Comparison of ENCODE assay signal across 23 mouse cellular contexts in the genomic region with DNA sequence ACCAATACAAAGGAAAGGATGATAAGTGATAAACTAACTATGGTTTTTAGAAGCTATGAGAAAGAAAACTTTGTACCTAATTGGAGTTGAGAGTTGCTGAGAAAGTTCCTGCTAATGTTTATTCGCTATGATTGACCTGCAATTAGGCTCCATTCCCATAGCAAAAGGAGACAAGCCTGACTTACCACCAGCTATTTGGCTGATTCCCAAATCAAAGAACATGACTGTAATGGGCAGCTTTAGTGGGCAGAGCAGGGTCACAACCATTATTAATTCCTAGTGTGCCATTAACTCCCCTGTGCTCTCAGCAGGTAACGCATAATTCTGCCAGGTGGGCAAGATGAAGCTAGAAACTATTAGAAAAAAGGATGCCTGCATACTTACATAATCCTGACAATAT.
DNase-seq lines count a peak whose midpoint lies in the region; ATAC-seq and TF ChIP-seq lines count a peak whose summit lies in the region.
"Had no signal": no experiment of that assay in that cellular context is flagged by ENCODE, and none has a peak within 500 bp of the region (broad histone marks: within the 10 kb centered on the region; RNA-seq: fewer than 3 reads in every experiment).

No protein-coding gene starts in this region.

- no peaks in the 10 kb centered on the region for H3K4me1 ChIP-seq in liver, adult 2 months (ENCODE audit: control insufficient read depth, insufficient read depth, low read length)
- no peaks in the 10 kb centered on the region for H3K4me1 ChIP-seq in liver, embryonic 11.5 days (replicated peaks; ENCODE audit: control insufficient read depth, insufficient read depth, low read length)
- no peaks in the 10 kb centered on the region for H3K4me1 ChIP-seq in hindbrain, postnatal 0 days (ENCODE audit: insufficient read depth, low read length)
- H3K4me1 ChIP-seq: embryonic facial prominence, embryonic 15.5 days; forebrain, embryonic 15.5 days; heart, embryonic 13.5 days had no signal

- no peak overlapping the region for H3K4me2 ChIP-seq in liver, embryonic 11.5 days
- no peak overlapping the region for H3K4me2 ChIP-seq in hindbrain, postnatal 0 days (ENCODE audit: low read depth, low read length)
- H3K4me2 ChIP-seq: embryonic facial prominence, embryonic 15.5 days; forebrain, embryonic 15.5 days; heart, embryonic 13.5 days; hindbrain, embryonic 14.5 days had no signal

- 73% methylated on average over 2 of the region's 2 CpGs for WGBS in liver, adult 2 months
- WGBS in liver, embryonic 11.5 days = 84% methylated on average over 2 of the region's 2 CpGs
- 74% methylated on average over 2 of the region's 2 CpGs for WGBS in hindbrain, postnatal 0 days

- peak; percentile 1 for DNase-seq in liver, adult 2 months (ENCODE audit: extremely low read depth, low read depth, low spot score)
- no peak for DNase-seq in liver, embryonic 11.5 days (ENCODE audit: low spot score)
- DNase-seq in kidney, adult 9 months = peak; percentile 89
- DNase-seq in kidney, postnatal 10 days = peak; percentile 21
- DNase-seq in heart, adult 9 months (ENCODE audit: low spot score in 2 of 2) = no peak
- DNase-seq in frontal cortex, adult 2 months (ENCODE audit: extremely low spot score in 1 of 2, low spot score in 1 of 2) = no peak
- no peak for DNase-seq in hindbrain, postnatal 0 days (ENCODE audit: low spot score)
- DNase-seq: adrenal gland, postnatal 25 days; cerebellum, adult 18-20 months; heart, adult 2 months; heart, postnatal 10 days; left cerebral cortex, postnatal 4 days; lung, adult 2 months; lung, postnatal 10 days; midbrain, embryonic 14.5 days; thymus, adult 2 months had no signal

- ATAC-seq in liver, embryonic 11.5 days (replicated peaks; ENCODE audit: low FRiP score) = no peak
- no peak for ATAC-seq in erythroblast, adult 5-6 weeks (replicated peaks; ENCODE audit: low FRiP score, poor library complexity, severe bottlenecking)
- no peak for ATAC-seq in hindbrain, postnatal 0 days
- ATAC-seq: forebrain, embryonic 15.5 days had no signal

- H3K9ac ChIP-seq in liver, adult 2 months (ENCODE audit: low read depth, low read length) = no peak overlapping the region
- no peak overlapping the region for H3K9ac ChIP-seq in liver, embryonic 11.5 days (ENCODE audit: low read depth, low read length)
- no peak overlapping the region for H3K9ac ChIP-seq in hindbrain, postnatal 0 days (replicated peaks; ENCODE audit: low read length)
- H3K9ac ChIP-seq: embryonic facial prominence, embryonic 15.5 days; forebrain, embryonic 15.5 days; heart, embryonic 13.5 days; hindbrain, embryonic 14.5 days; liver, embryonic 14.5 days had no signal

- no peak for TF ChIP-seq CTCF in liver, adult 2 months (IDR thresholded peaks at IDR 0.05; ENCODE audit: low read depth, low read length)
- no peak for TF ChIP-seq CTCF in hindbrain, postnatal 0 days (IDR thresholded peaks at IDR 0.05; ENCODE audit: low read depth)

- H3K9me3 ChIP-seq in liver, embryonic 11.5 days (ENCODE audit: control insufficient read depth, low read length) = no peaks in the 10 kb centered on the region
- H3K9me3 ChIP-seq in hindbrain, postnatal 0 days (ENCODE audit: low read length) = no peaks in the 10 kb centered on the region
- H3K9me3 ChIP-seq: embryonic facial prominence, embryonic 15.5 days; forebrain, embryonic 15.5 days; heart, embryonic 13.5 days had no signal

- H3K36me3 ChIP-seq in liver, adult 2 months (ENCODE audit: control insufficient read depth, insufficient read depth, low read length) = no peaks in the 10 kb centered on the region
- H3K36me3 ChIP-seq in liver, embryonic 11.5 days (ENCODE audit: control insufficient read depth, insufficient read depth, low read length) = no peaks in the 10 kb centered on the region
- no peaks in the 10 kb centered on the region for H3K36me3 ChIP-seq in hindbrain, postnatal 0 days (ENCODE audit: insufficient read depth, low read length)
- H3K36me3 ChIP-seq: embryonic facial prominence, embryonic 15.5 days; forebrain, embryonic 15.5 days; heart, embryonic 13.5 days had no signal

- no peaks in the 10 kb centered on the region for H3K79me2 ChIP-seq in liver, adult 2 months (ENCODE audit: control insufficient read depth, insufficient read depth, low read length)

- H3K27me3 ChIP-seq in liver, adult 2 months (ENCODE audit: control insufficient read depth, insufficient read depth, low read length) = no peaks in the 10 kb centered on the region
- no peaks in the 10 kb centered on the region for H3K27me3 ChIP-seq in liver, embryonic 11.5 days (replicated peaks; ENCODE audit: control insufficient read depth, insufficient read depth, low read length)
- H3K27me3 ChIP-seq in hindbrain, postnatal 0 days (ENCODE audit: insufficient read depth, low read length) = no peaks in the 10 kb centered on the region
- H3K27me3 ChIP-seq: embryonic facial prominence, embryonic 15.5 days; forebrain, embryonic 15.5 days; heart, embryonic 13.5 days had no signal

- no peak overlapping the region for H3K27ac ChIP-seq in liver, adult 2 months (replicated peaks; ENCODE audit: insufficient read depth, low read depth, low read length)
- no peak overlapping the region for H3K27ac ChIP-seq in liver, embryonic 11.5 days (ENCODE audit: low read depth, low read length)
- no peak overlapping the region for H3K27ac ChIP-seq in hindbrain, postnatal 0 days
- H3K27ac ChIP-seq: embryonic facial prominence, embryonic 15.5 days; forebrain, embryonic 15.5 days; heart, adult 2 months; heart, embryonic 13.5 days; hindbrain, embryonic 14.5 days; left cerebral cortex, adult 2 months; liver, embryonic 14.5 days had no signal

- no peak for TF ChIP-seq POLR2A in liver, adult 2 months (IDR thresholded peaks at IDR 0.05; ENCODE audit: extremely low read depth, insufficient read depth, low read length)

- no peak overlapping the region for H3K4me3 ChIP-seq in liver, adult 2 months (ENCODE audit: insufficient read depth, low read depth, low read length)
- no peak overlapping the region for H3K4me3 ChIP-seq in liver, embryonic 11.5 days (ENCODE audit: low read depth, low read length)
- no peak overlapping the region for H3K4me3 ChIP-seq in hindbrain, postnatal 0 days (ENCODE audit: low read length)
- H3K4me3 ChIP-seq: embryonic facial prominence, embryonic 15.5 days; forebrain, embryonic 15.5 days; heart, adult 2 months; heart, embryonic 13.5 days; left cerebral cortex, adult 2 months had no signal

Comparison
In these comparisons a context has a peak if more than half of its experiments do, and no peak if none do; other contexts are left out.
1. DNase-seq: peak in liver, adult 2 months (single experiment), kidney, adult 9 months (single experiment) and kidney, postnatal 10 days (single experiment); none in liver, embryonic 11.5 days (single experiment), heart, adult 9 months (0 of 2), frontal cortex, adult 2 months (0 of 2) and hindbrain, postnatal 0 days (single experiment).